Comparison of ENCODE assay signal across 8 mouse cellular contexts in the genomic region with DNA sequence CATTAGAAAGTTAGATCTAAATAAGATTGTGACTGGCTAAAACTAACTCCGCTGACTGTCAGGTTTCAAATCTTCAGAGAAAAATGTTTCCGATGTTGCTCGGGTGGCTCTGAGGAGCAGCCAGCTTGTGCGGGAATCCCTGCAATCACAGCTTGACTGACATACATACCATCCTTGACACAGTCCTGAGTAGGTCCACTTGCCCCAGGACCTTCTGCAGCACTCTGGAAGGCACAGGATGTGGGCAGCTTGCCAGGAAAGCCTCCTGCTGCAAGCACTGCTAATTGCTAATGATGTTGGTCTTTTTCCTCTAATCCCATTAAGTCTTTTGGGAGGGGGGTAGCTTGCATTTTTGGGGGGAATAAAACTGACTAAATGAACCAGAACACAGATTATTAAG. TPM values are rescaled to one million over a fixed set of nuclear protein-coding genes. Genes with fewer than 3 reads are reported as not detected.
DNase-seq lines count a peak whose midpoint lies in the region; ATAC-seq and TF ChIP-seq lines count a peak whose summit lies in the region.

No protein-coding gene starts in this region.

- H3K4me3 ChIP-seq in limb, embryonic 13.5 days = no peak overlapping the region
- H3K4me3 ChIP-seq in limb, embryonic 10.5 days = no peak overlapping the region
- no peak overlapping the region for H3K4me3 ChIP-seq in hindbrain, postnatal 0 days (ENCODE audit: low read length)
- H3K4me3 ChIP-seq in stomach, postnatal 0 days (ENCODE audit: low read depth, low read length) = no peak overlapping the region

- H3K9ac ChIP-seq in limb, embryonic 13.5 days = no peak overlapping the region
- no peak overlapping the region for H3K9ac ChIP-seq in hindbrain, postnatal 0 days (replicated peaks; ENCODE audit: low read length)
- H3K9ac ChIP-seq in stomach, postnatal 0 days (ENCODE audit: low read length) = no peak overlapping the region

- no peak for TF ChIP-seq EP300 in stomach, postnatal 0 days (optimal IDR thresholded peaks at IDR 0.05)

- H3K27ac ChIP-seq in limb, embryonic 13.5 days = no peak overlapping the region
- H3K27ac ChIP-seq in limb, embryonic 10.5 days = no peak overlapping the region
- H3K27ac ChIP-seq in hindbrain, postnatal 0 days = no peak overlapping the region
- H3K27ac ChIP-seq in stomach, postnatal 0 days (replicated peaks) = 0 out of 2 replicates have a peak overlapping the region, but pooled peaks have one; percentile 8

- 96% methylated on average over 4 of the region's 4 CpGs for WGBS in limb, embryonic 13.5 days
- 96% methylated on average over 4 of the region's 4 CpGs for WGBS in limb, embryonic 10.5 days
- WGBS in hindbrain, postnatal 0 days = 54% methylated on average over 4 of the region's 4 CpGs
- 80% methylated on average over 4 of the region's 4 CpGs for WGBS in stomach, postnatal 0 days

- peak; percentile 21; the same call in 1 of the 2 replicates for TF ChIP-seq CTCF in hindbrain, postnatal 0 days (IDR thresholded peaks at IDR 0.05; ENCODE audit: low read depth)
- no peak for TF ChIP-seq CTCF in stomach, postnatal 0 days (IDR thresholded peaks at IDR 0.05; ENCODE audit: low read depth)

- no peaks in the 10 kb centered on the region for H3K4me1 ChIP-seq in limb, embryonic 13.5 days
- no peaks in the 10 kb centered on the region for H3K4me1 ChIP-seq in limb, embryonic 10.5 days
- H3K4me1 ChIP-seq in hindbrain, postnatal 0 days (ENCODE audit: insufficient read depth, low read length) = no peaks in the 10 kb centered on the region
- no peaks in the 10 kb centered on the region for H3K4me1 ChIP-seq in stomach, postnatal 0 days (replicated peaks; ENCODE audit: control insufficient read depth, insufficient read depth)

- H3K36me3 ChIP-seq in limb, embryonic 13.5 days = peaks cover 80% of the 10 kb centered on the region
- H3K36me3 ChIP-seq in limb, embryonic 10.5 days = peaks cover 81% of the 10 kb centered on the region
- H3K36me3 ChIP-seq in hindbrain, postnatal 0 days (ENCODE audit: insufficient read depth, low read length) = peaks cover 53% of the 10 kb centered on the region
- peaks cover 15% of the 10 kb centered on the region; the same call in 1 of the 2 replicates for H3K36me3 ChIP-seq in stomach, postnatal 0 days (ENCODE audit: control insufficient read depth, insufficient read depth, low read length)

- H3K4me2 ChIP-seq in limb, embryonic 13.5 days (replicated peaks) = no peak overlapping the region
- H3K4me2 ChIP-seq in hindbrain, postnatal 0 days (ENCODE audit: low read depth, low read length) = no peak overlapping the region
- no peak overlapping the region for H3K4me2 ChIP-seq in stomach, postnatal 0 days (replicated peaks; ENCODE audit: low read depth)

- DNase-seq in limb, embryonic 10.5 days (ENCODE audit: low spot score) = no peak
- DNase-seq in adrenal gland, postnatal 25 days = peak; percentile 81
- peak; percentile 71 to 87 for DNase-seq in cerebellum, postnatal 25 days
- DNase-seq in hindbrain, postnatal 0 days (ENCODE audit: low spot score) = peak; percentile 79
- peak; percentile 41 for DNase-seq in stomach, postnatal 0 days (ENCODE audit: low spot score)
- DNase-seq in frontal cortex, postnatal 36 days (ENCODE audit: low spot score in 2 of 2) = no peak
- DNase-seq in spleen, postnatal 4 days (ENCODE audit: low spot score in 2 of 2) = no peak

- peak; percentile 51; the same call in 1 of the 2 replicates for ATAC-seq in limb, embryonic 13.5 days (ENCODE audit: low FRiP score, low read depth)
- ATAC-seq in hindbrain, postnatal 0 days = peak; percentile 68
- ATAC-seq in stomach, postnatal 0 days (ENCODE audit: low FRiP score, low TSS enrichment) = no peak

- H3K27me3 ChIP-seq in limb, embryonic 13.5 days = no peaks in the 10 kb centered on the region
- H3K27me3 ChIP-seq in limb, embryonic 10.5 days (ENCODE audit: low read depth, poor library complexity, severe bottlenecking) = no peaks in the 10 kb centered on the region
- H3K27me3 ChIP-seq in hindbrain, postnatal 0 days (ENCODE audit: insufficient read depth, low read length) = no peaks in the 10 kb centered on the region
- H3K27me3 ChIP-seq in stomach, postnatal 0 days (ENCODE audit: control insufficient read depth, insufficient read depth, low read length) = no peaks in the 10 kb centered on the region

- H3K9me3 ChIP-seq in limb, embryonic 13.5 days = no peaks in the 10 kb centered on the region
- no peaks in the 10 kb centered on the region for H3K9me3 ChIP-seq in limb, embryonic 10.5 days (replicated peaks)
- no peaks in the 10 kb centered on the region for H3K9me3 ChIP-seq in hindbrain, postnatal 0 days (ENCODE audit: low read length)
- no peaks in the 10 kb centered on the region for H3K9me3 ChIP-seq in stomach, postnatal 0 days (ENCODE audit: control insufficient read depth, low read length)

RNA-seq across cellular contexts. Expression of a gene that starts 44.0 kb away (rescaled TPM):
- polyA plus RNA-seq in limb, embryonic 13.5 days (2015; fragmentation: Nextera tagmentation; extraction: Ambion mirVana) = 25.8 and 27.0 TPM in 2 replicates
- 27.8 and 28.0 TPM in 2 replicates for polyA plus RNA-seq in limb, embryonic 10.5 days (2016; fragmentation: Nextera tagmentation; extraction: Ambion mirVana)
- total RNA-seq in adrenal gland, postnatal 25 days (2021) = 86.6 and 107 TPM in 2 replicates
- total RNA-seq in hindbrain, postnatal 0 days (2014; rRNA removed) = 36.9 and 39.0 TPM in 2 replicates
- polyA plus RNA-seq in hindbrain, postnatal 0 days (2015; fragmentation: Nextera tagmentation; extraction: Ambion mirVana) = 18.8 TPM in 2 replicates
- polyA plus RNA-seq in stomach, postnatal 0 days (2015; fragmentation: Nextera tagmentation; extraction: Ambion mirVana) = 25.5 and 26.6 TPM in 2 replicates

RNA-seq across cellular contexts. Expression of a gene that starts 46.8 kb away (rescaled TPM):
- polyA plus RNA-seq in limb, embryonic 13.5 days (2015; fragmentation: Nextera tagmentation; extraction: Ambion mirVana) = 19.7 and 21.9 TPM in 2 replicates
- 30.6 and 38.7 TPM in 2 replicates for polyA plus RNA-seq in limb, embryonic 10.5 days (2016; fragmentation: Nextera tagmentation; extraction: Ambion mirVana)
- total RNA-seq in adrenal gland, postnatal 25 days (2021) = 99.9 and 103 TPM in 2 replicates
- 77.1 and 89.5 TPM in 2 replicates for total RNA-seq in hindbrain, postnatal 0 days (2014; rRNA removed)
- 69.9 and 72.5 TPM in 2 replicates for polyA plus RNA-seq in hindbrain, postnatal 0 days (2015; fragmentation: Nextera tagmentation; extraction: Ambion mirVana)
- polyA plus RNA-seq in stomach, postnatal 0 days (2015; fragmentation: Nextera tagmentation; extraction: Ambion mirVana) = 61.8 and 64.0 TPM in 2 replicates

Comparison
In these comparisons a context has a peak if more than half of its experiments do, and no peak if none do; other contexts are left out.
1. DNase-seq: peak in adrenal gland, postnatal 25 days (single experiment), cerebellum, postnatal 25 days (2 of 2), hindbrain, postnatal 0 days (single experiment) and stomach, postnatal 0 days (single experiment); none in limb, embryonic 10.5 days (single experiment), frontal cortex, postnatal 36 days (0 of 2) and spleen, postnatal 4 days (0 of 2).